Mouse (Mus musculus): ENCODE measurements around the gene A4gnt. TPM values are rescaled to one million over a fixed set of nuclear protein-coding genes. Genes with fewer than 3 reads are reported as not detected.

The A4gnt gene
- total and polyA plus RNA-seq, 2 experiments from 2014 or later: 0.57 TPM; not detected in 1

- H3K36me3 ChIP-seq (ENCODE audit: insufficient read depth): peaks cover 50% of the 10 kb centered on the region
These were observed 33.8 kb downstream of the A4gnt start for GRCm38 (mm10) chr9:99646102-99646501.

GRCm38 (mm10) chr9:99660756-99661155, 48.5 kb downstream of the A4gnt start:
- Histone ChIP-seq H3K4me1 (ENCODE audit: insufficient read depth) (no peaks in the 10 kb centered on the region), H3K36me3 (ENCODE audit: insufficient read depth) (peaks cover 39% of the 10 kb centered on the region), H3K27me3 (ENCODE audit: insufficient read depth, low read length) (no peaks in the 10 kb centered on the region), H3K4me2 (ENCODE audit: low read depth) (no peak overlapping the region), H3K27ac (ENCODE audit: low read depth, low read length) (no peak overlapping the region), H3K9me3 (ENCODE audit: low read length) (no peaks in the 10 kb centered on the region), H3K9ac (no peak overlapping the region), H3K4me3 (ENCODE audit: low read depth, low read length) (no peak overlapping the region)
- DNase-seq (no peak), ATAC-seq (no peak)
- 79% methylated on average over 10 of the region's 10 CpGs for WGBS
- TF ChIP-seq CTCF (IDR thresholded peaks at IDR 0.05; ENCODE audit: low read depth): no peak

More at GRCm38 (mm10) chr9:99646102-99646501, 33.8 kb downstream of the A4gnt start:
- WGBS: 92% methylated on average over 6 of the region's 6 CpGs
- TF ChIP-seq CTCF (IDR thresholded peaks at IDR 0.05; ENCODE audit: low read depth): no peak
- H3K4me2 ChIP-seq (ENCODE audit: low read depth): no peak overlapping the region
- no peak overlapping the region for H3K9ac ChIP-seq
- H3K27me3 ChIP-seq (ENCODE audit: insufficient read depth, low read length): no peaks in the 10 kb centered on the region
- H3K9me3 ChIP-seq (ENCODE audit: low read length): no peaks in the 10 kb centered on the region
- DNase-seq (no peak), ATAC-seq (no peak)
- no peaks in the 10 kb centered on the region for H3K4me1 ChIP-seq (ENCODE audit: insufficient read depth)
- no peak overlapping the region for H3K4me3 ChIP-seq (ENCODE audit: low read depth, low read length)
- H3K27ac ChIP-seq (ENCODE audit: low read depth, low read length): no peak overlapping the region

- WGBS: 73% methylated on average over 16 of the region's 16 CpGs
- Histone ChIP-seq H3K9me3 (ENCODE audit: low read length) (no peaks in the 10 kb centered on the region), H3K4me1 (ENCODE audit: insufficient read depth) (no peaks in the 10 kb centered on the region), H3K27ac (ENCODE audit: low read depth, low read length) (no peak overlapping the region), H3K4me2 (ENCODE audit: low read depth) (no peak overlapping the region), H3K27me3 (ENCODE audit: insufficient read depth, low read length) (no peaks in the 10 kb centered on the region), H3K36me3 (ENCODE audit: insufficient read depth) (peaks cover 41% of the 10 kb centered on the region), H3K9ac (no peak overlapping the region), H3K4me3 (ENCODE audit: low read depth, low read length) (no peak overlapping the region)
- no peak for DNase-seq
- no peak for ATAC-seq
- TF ChIP-seq CTCF (IDR thresholded peaks at IDR 0.05; ENCODE audit: low read depth): no peak
These were observed 49.4 kb downstream of the A4gnt start for GRCm38 (mm10) chr9:99661606-99662166.

GRCm38 (mm10) chr9:99662406-99662805, 50.1 kb downstream of the A4gnt start:
- TF ChIP-seq CTCF (IDR thresholded peaks at IDR 0.05; ENCODE audit: low read depth): peak; percentile 93
- H3K9me3 ChIP-seq (ENCODE audit: low read length): no peaks in the 10 kb centered on the region
- no peak overlapping the region for H3K9ac ChIP-seq
- H3K36me3 ChIP-seq (ENCODE audit: insufficient read depth): peaks cover 46% of the 10 kb centered on the region
- DNase-seq: peak; percentile 91
- WGBS: 29% methylated on average over 7 of the region's 7 CpGs
- H3K27me3 ChIP-seq (ENCODE audit: insufficient read depth, low read length): no peaks in the 10 kb centered on the region
- H3K27ac ChIP-seq (ENCODE audit: low read depth, low read length): no peak overlapping the region
- no peaks in the 10 kb centered on the region for H3K4me1 ChIP-seq (ENCODE audit: insufficient read depth)
- peak; percentile 68; the same call in 1 of the 2 replicates for ATAC-seq
- no peak overlapping the region for H3K4me2 ChIP-seq (ENCODE audit: low read depth)
- no peak overlapping the region for H3K4me3 ChIP-seq (ENCODE audit: low read depth, low read length)

- 94% methylated on average over 10 of the region's 10 CpGs for WGBS
- no peak overlapping the region for H3K4me2 ChIP-seq (ENCODE audit: low read depth)
- TF ChIP-seq CTCF (IDR thresholded peaks at IDR 0.05; ENCODE audit: low read depth): no peak
These were observed 50.6 kb downstream of the A4gnt start for GRCm38 (mm10) chr9:99662887-99663286.

GRCm38 (mm10) chr9:99667596-99667995, 55.3 kb downstream of the A4gnt start:
- ATAC-seq: no peak
- H3K4me1 ChIP-seq (ENCODE audit: insufficient read depth): no peaks in the 10 kb centered on the region
- no peak for TF ChIP-seq CTCF (IDR thresholded peaks at IDR 0.05; ENCODE audit: low read depth)
- no peak overlapping the region for H3K4me3 ChIP-seq (ENCODE audit: low read depth, low read length)
- DNase-seq: no peak
- no peaks in the 10 kb centered on the region for H3K27me3 ChIP-seq (ENCODE audit: insufficient read depth, low read length)
- no peak overlapping the region for H3K9ac ChIP-seq
- 90% methylated on average over 8 of the region's 8 CpGs for WGBS
- H3K9me3 ChIP-seq (ENCODE audit: low read length): no peaks in the 10 kb centered on the region
- peaks cover 52% of the 10 kb centered on the region for H3K36me3 ChIP-seq (ENCODE audit: insufficient read depth)
- no peak overlapping the region for H3K4me2 ChIP-seq (ENCODE audit: low read depth)
- H3K27ac ChIP-seq (ENCODE audit: low read depth, low read length): no peak overlapping the region

More at GRCm38 (mm10) chr9:99662887-99663286, 50.6 kb downstream of the A4gnt start:
- Histone ChIP-seq H3K27ac (ENCODE audit: low read depth, low read length) (no peak overlapping the region), H3K4me1 (ENCODE audit: insufficient read depth) (no peaks in the 10 kb centered on the region), H3K36me3 (ENCODE audit: insufficient read depth) (peaks cover 51% of the 10 kb centered on the region), H3K9ac (no peak overlapping the region), H3K4me3 (ENCODE audit: low read depth, low read length) (no peak overlapping the region), H3K9me3 (ENCODE audit: low read length) (no peaks in the 10 kb centered on the region), H3K27me3 (ENCODE audit: insufficient read depth, low read length) (no peaks in the 10 kb centered on the region)
- ATAC-seq (no peak), DNase-seq (no peak)

GRCm38 (mm10) chr9:99671603-99672002, 59.3 kb downstream of the A4gnt start:
- H3K36me3 ChIP-seq (ENCODE audit: insufficient read depth): peaks cover 32% of the 10 kb centered on the region
- peak; percentile 46; the same call in 1 of the 2 replicates for TF ChIP-seq CTCF (IDR thresholded peaks at IDR 0.05; ENCODE audit: low read depth)
- no peak overlapping the region for H3K4me3 ChIP-seq (ENCODE audit: low read depth, low read length)
- DNase-seq (no peak), ATAC-seq (no peak)
- no peaks in the 10 kb centered on the region for H3K27me3 ChIP-seq (ENCODE audit: insufficient read depth, low read length)
- H3K9ac ChIP-seq: no peak overlapping the region
- no peak overlapping the region for H3K27ac ChIP-seq (ENCODE audit: low read depth, low read length)
- H3K4me2 ChIP-seq (ENCODE audit: low read depth): no peak overlapping the region
- no peaks in the 10 kb centered on the region for H3K9me3 ChIP-seq (ENCODE audit: low read length)
- no peaks in the 10 kb centered on the region for H3K4me1 ChIP-seq (ENCODE audit: insufficient read depth)
- 36% methylated on average over 2 of the region's 2 CpGs for WGBS

Other genes starting within 250 kb of the A4gnt start
- gene Mras, start 175.1 kb upstream of the A4gnt start, total RNA-seq (2014; rRNA removed): 73.9 and 79.5 TPM in 2 replicates
- gene Mras, start 175.1 kb upstream of the A4gnt start, polyA plus RNA-seq (2015; fragmentation: Nextera tagmentation; extraction: Ambion mirVana): 56.2 and 68.1 TPM in 2 replicates
- gene Nme9, start 161.0 kb upstream of the A4gnt start, total RNA-seq (2014; rRNA removed): 1.00 and 1.0 TPM in 2 replicates
- 1.4 and 1.5 TPM in 2 replicates for gene Nme9, start 161.0 kb upstream of the A4gnt start, polyA plus RNA-seq (2015; fragmentation: Nextera tagmentation; extraction: Ambion mirVana)
- 86.5 and 96.3 TPM in 2 replicates for gene Armc8, start 43.6 kb upstream of the A4gnt start, total RNA-seq (2014; rRNA removed)
- gene Armc8, start 43.6 kb upstream of the A4gnt start, polyA plus RNA-seq (2015; fragmentation: Nextera tagmentation; extraction: Ambion mirVana): 61.0 and 70.6 TPM in 2 replicates
- gene Dbr1, start 36.7 kb upstream of the A4gnt start, total RNA-seq (2014; rRNA removed): 22.2 and 31.0 TPM in 2 replicates
- 26.0 and 31.7 TPM in 2 replicates for gene Dbr1, start 36.7 kb upstream of the A4gnt start, polyA plus RNA-seq (2015; fragmentation: Nextera tagmentation; extraction: Ambion mirVana)
- gene Dzip1l, start 17.0 kb downstream of the A4gnt start, total RNA-seq (2014; rRNA removed): 19.9 and 21.7 TPM in 2 replicates
- gene Dzip1l, start 17.0 kb downstream of the A4gnt start, polyA plus RNA-seq (2015; fragmentation: Nextera tagmentation; extraction: Ambion mirVana): 5.8 and 8.9 TPM in 2 replicates
- gene Cldn18, start 104.8 kb downstream of the A4gnt start, total RNA-seq (2014; rRNA removed): not detected in 2 replicates
- gene Cldn18, start 104.8 kb downstream of the A4gnt start, polyA plus RNA-seq (2015; fragmentation: Nextera tagmentation; extraction: Ambion mirVana): not detected in 2 replicates

Data from forebrain, postnatal 0 days (tissue).